Mouse (Mus musculus): ENCODE measurements around the gene Rassf3.

Rassf3 gene

DNA sequence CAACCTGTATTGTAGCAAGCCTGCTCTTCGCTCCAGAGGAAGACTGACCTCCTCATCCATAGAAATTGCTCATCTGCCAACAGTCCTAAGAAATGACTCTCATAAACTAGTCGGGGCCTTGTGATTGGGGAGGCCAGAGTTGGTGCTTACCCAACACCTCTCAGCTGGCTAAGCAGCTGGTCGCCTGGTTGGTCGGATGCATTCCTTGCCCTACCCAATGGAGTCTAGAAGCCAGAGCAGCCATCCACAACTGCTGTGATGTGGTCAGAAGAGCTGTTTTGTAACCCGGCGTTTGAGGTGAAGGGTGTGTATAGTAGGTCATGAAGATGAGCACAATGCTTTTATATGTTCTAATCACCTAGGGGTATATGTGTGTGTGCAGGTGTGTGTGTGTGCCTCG is 77.5 kb downstream of the Rassf3 start:
- no peak for DNase-seq

GRCm38 (mm10) chr10:121395542-121396176 is 80.5 kb downstream of the Rassf3 start:
- DNase-seq = no peak

GRCm38 (mm10) chr10:121394789-121395325 is 81.3 kb downstream of the Rassf3 start:
- no peak for DNase-seq

GRCm38 (mm10) chr10:121394270-121394669 is 81.9 kb downstream of the Rassf3 start:
- no peak for DNase-seq

GRCm38 (mm10) chr10:121391901-121392300 is 84.2 kb downstream of the Rassf3 start:
- DNase-seq = no peak

- no peak for DNase-seq
Measured at GRCm38 (mm10) chr10:121390602-121391001, 85.5 kb downstream of the Rassf3 start.

- no peak for DNase-seq
Measured at GRCm38 (mm10) chr10:121386347-121386746, 89.8 kb downstream of the Rassf3 start.

GRCm38 (mm10) chr10:121385695-121386094 is 90.5 kb downstream of the Rassf3 start:
- DNase-seq = no peak

DNA sequence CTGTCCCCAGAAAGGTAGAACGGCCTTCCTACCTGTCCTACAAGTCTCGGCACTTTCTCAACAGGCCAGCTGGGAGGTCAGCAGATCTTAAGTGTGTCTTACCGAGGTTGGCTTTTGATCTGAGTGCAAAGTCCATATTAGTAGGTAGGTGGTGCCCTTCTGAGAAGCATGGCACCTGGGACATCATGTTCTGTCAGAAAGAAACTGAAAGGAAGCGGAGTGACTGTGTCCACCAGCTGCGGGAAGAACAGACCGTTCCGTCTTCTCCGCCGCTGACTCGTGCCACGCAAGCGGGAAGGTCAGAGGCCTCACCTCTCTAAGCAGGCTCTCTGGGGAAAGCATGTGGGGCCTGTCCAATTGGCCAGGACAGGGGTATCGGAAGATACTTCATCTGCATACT is 91.4 kb downstream of the Rassf3 start:
- DNase-seq = no peak

DNA sequence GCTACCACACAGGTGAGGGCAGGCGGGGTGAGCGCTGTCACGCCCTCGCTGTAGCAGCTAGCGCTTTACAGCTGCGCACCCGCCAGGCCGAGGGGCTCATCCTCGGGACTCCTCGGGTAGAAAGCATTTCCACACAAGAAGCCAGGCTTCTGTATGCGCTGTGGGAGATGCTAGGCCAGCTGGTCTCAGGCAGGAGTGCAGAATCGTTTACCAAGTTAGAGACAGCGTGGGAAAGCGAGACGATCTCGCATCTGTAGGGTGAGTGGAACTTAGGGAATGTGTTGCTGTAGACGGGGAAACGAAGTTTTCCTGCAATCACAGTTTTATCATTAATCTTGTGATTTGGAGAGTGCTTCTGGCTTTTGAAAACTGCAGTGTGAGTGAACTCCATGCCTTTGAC is 94.9 kb downstream of the Rassf3 start:
- DNase-seq = no peak

DNA sequence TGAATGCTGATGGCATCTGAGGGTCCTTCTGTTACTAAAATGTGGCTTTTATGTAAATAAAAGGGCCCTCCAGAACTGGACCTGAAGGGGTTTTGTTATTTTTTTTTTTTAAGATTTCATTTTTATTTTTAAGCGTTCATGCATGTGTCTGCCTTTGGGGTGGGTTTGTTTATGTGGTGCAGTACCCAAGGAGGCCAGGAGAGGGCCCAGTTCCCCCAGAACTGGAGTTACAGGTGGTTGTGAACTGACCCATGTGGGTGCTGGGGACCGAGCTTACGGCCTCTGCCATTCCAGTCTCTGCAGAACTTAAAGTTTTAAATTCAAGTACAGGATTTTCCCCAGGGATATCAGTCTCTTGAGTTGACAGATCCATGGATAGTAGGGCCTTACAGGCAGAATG is 96.8 kb downstream of the Rassf3 start:
- no peak for DNase-seq

- DNase-seq = no peak
Measured at GRCm38 (mm10) chr10:121376530-121377271, 99.4 kb downstream of the Rassf3 start.

DNA sequence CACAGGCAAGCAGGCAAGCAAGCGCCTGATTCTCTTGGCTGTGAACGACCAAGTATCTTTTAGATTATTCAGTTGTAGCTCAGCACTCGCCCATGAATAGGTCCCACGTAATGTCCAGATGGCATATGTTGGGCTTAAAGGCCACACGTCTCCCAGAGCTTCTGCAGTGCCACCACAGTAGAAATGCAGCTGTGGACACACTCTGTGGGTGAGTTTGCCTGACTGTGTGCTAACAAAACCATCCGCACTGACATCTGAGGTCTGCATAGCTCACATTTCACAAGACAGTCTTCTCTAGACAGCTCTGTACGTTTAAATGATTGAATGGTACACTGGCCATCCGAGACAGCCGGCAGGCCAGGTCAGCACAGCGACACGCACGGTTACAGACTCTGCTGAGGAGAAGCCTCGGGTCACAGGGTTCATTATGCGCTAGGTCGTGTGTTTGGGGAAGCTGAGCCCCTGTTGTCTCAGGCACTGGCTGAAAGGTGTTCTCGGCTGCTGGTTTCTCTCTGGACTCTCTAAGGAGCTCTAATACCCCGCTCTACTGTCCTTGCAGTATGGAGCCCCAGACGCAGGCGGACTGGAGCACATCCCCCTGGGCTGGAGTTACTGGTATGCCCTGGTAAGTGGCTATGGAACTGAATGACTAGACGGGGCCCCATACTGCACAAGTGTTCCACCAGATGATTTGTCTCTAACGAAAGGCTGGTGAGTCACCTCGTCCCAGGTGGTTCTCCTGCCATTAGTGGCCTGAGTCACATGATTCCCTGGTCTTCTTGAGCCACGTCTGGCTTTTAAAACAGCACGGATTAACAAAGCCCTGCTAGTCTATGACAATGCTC is 100.3 kb downstream of the Rassf3 start:
- no peak for DNase-seq

GRCm38 (mm10) chr10:121374693-121375620 is 101.2 kb downstream of the Rassf3 start:
- peak; percentile 33 to 38 for DNase-seq

- no peak for DNase-seq
Measured at GRCm38 (mm10) chr10:121374013-121374412, 102.1 kb downstream of the Rassf3 start.

GRCm38 (mm10) chr10:121370777-121371176 is 105.4 kb downstream of the Rassf3 start:
- no peak for DNase-seq

DNA sequence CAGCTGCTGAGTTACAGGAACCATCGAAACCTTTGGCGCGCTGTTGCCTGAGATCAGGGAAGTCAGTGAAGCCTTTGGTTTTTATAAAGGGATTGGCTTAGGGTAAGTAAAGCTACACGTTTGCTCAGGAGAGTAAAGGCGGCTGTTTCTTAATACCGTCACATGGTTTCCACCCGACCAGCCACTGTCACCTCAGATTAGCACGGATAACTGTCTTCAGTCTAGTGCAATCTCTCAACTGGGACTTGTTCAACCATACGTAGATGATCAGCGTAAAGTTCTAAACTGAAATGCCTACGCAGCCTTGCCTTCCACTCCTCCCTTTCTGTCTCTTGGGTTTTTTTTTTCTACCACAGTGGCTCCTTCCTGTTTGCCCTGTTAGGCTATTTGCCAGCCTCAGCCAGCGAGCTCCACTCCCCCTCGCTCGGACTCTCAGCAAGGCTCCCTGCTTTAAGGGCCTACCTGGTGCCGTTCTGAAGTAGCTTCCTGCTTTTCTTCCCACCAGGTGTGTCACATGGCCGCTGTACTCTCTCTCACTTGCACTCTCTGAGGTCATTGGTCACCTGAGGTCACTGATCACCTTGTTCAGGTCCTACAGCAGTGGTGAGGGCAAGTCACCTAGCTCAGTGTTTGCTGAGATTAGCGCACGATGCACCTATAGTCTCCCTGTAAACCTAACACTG is 107.2 kb downstream of the Rassf3 start:
- no peak for DNase-seq

DNA sequence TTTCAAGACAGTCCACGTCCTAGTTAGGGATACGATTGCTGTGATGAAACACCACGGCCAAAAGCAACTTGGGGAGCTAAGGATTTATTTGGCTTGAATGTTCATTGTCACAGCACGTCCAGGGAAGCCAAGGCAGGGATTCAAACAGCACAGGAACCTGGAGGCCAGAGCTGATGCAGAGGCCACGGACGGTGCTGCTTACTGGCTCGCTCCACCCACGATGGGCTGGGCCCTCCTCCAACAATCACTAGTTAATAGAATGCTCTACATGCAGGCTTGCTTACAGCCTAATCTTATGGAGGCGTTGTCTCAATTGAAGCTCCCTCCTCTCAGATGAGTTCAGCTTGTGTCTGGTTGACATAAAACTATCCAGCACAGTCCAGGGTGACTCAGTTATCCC is 108.4 kb downstream of the Rassf3 start:
- DNase-seq = no peak

DNA sequence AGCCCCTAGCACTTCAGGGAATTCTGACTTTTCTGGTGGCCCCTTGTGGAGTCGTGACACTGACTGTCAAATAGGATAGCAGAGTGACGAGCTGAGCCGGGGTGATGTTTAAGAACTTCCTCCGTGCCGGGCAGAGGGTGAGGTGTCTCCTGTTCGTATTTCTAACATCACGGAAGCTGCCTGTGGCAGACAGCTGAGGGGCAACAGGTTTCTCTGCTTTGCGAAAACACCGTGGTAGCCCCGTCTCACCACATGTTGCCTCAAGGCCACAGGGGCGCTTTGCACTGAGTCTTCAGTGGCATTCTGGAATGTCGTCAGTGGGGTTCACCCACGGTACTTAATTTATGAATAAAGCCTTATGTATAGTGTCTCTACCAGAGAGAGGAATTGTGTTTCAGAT is 108.9 kb downstream of the Rassf3 start:
- no peak for DNase-seq

- peak in 1 of 2 experiments; percentile 22 for DNase-seq
Measured at GRCm38 (mm10) chr10:121365781-121366272, 110.3 kb downstream of the Rassf3 start.
